Mouse (Mus musculus): ENCODE data around the gene Gm3512. TPM values are rescaled to one million over a fixed set of nuclear protein-coding genes. Genes with fewer than 3 reads are reported as not detected.
"Not testable (repeated sequence)": the region's sequence is repeated elsewhere in the genome, so short reads cannot be mapped to it uniquely, and the experiment has no call there.

Gene Gm3512
- not detected in 2 replicates for total RNA-seq (2015; ENCODE audit: low replicate concordance)
- total RNA-seq (2017; ENCODE audit: low replicate concordance) = not detected in 2 replicates

DNA sequence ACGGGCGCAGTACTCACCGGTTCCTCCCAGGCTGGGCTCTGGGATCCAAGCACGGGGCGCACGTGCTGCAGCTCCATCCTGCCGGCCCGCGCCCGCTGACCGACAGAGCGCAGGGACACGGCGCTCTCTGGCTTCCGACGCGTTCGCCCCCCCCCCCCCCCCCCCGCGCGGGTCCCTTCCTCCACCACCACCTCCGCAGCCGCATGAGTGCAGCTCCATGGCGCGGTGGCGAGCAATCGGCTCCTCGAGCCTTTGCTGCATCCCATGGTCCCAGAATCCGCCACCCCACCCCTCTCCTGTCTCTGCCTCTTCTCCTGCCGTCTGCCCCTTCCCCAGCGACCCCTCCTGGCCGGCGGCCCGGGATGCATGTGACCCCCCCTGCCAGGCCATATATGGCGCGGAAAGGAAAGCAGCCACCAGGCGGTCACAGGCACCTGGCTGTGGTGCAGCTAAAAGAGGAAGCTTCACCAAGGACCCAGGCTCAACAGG lies at the start of gene Gm3512:
TSS of gene Gm3512 (minus strand) at position 51 of the 489 bp plus-strand sequence.
- ATAC-seq (replicated peaks; ENCODE audit: low FRiP score, poor library complexity, severe bottlenecking) = not testable (repeated sequence)

DNA sequence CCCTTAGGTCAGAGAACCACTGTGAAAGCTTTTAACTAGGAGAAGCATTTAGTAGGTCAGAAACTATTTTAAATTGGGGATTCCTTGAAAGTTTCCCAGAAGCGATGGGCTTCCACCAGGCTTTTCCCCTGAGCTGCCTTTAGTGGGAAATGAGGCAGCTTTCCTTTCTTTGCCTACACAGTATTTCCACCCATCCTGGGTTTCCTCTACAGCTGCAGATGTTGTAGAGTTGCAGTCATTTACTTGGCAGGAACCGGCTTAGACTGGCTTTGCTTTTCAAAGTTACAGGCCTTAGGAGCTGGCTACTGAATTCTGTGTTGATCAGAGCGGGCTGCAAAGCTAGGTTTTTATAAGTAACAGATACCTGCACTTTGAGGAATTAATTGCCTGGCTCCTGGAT lies 25.7 kb upstream of the Gm3512 start:
- ATAC-seq (replicated peaks; ENCODE audit: low FRiP score, poor library complexity, severe bottlenecking) = not testable (repeated sequence)

DNA sequence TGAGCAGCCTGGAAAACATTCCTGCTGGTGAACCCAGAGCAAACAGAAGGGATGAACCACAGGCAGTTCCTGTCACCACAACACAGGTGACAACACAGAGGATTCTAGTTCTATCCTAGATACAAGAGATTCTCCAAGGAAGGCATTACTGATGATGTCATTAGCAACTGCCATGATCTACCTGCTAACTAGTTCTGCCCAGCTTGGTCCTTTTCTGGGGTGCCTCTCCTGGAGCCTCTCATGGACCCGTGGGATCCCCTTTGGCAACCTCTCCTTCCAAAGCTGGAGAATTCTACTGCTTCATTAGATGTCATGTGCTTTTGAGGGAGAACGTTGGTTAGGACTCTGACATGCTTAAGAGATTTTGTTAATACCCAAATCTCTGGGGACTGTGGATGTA lies 20.1 kb upstream of the Gm3512 start, which contains the start of gene Gm16434:
TSS of gene Gm16434 (minus strand) at position 101 of the 400 bp plus-strand sequence.
- not testable (repeated sequence) for ATAC-seq (replicated peaks; ENCODE audit: low FRiP score, poor library complexity, severe bottlenecking)

DNA sequence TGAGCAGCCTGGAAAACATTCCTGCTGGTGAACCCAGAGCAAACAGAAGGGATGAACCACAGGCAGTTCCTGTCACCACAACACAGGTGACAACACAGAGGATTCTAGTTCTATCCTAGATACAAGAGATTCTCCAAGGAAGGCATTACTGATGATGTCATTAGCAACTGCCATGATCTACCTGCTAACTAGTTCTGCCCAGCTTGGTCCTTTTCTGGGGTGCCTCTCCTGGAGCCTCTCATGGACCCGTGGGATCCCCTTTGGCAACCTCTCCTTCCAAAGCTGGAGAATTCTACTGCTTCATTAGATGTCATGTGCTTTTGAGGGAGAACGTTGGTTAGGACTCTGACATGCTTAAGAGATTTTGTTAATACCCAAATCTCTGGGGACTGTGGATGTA lies 49.0 kb downstream of the Gm3512 start, which contains the start of gene Gm6676:
TSS of gene Gm6676 (minus strand) at position 101 of the 400 bp plus-strand sequence.
- not testable (repeated sequence) for ATAC-seq (replicated peaks; ENCODE audit: low FRiP score, poor library complexity, severe bottlenecking)

DNA sequence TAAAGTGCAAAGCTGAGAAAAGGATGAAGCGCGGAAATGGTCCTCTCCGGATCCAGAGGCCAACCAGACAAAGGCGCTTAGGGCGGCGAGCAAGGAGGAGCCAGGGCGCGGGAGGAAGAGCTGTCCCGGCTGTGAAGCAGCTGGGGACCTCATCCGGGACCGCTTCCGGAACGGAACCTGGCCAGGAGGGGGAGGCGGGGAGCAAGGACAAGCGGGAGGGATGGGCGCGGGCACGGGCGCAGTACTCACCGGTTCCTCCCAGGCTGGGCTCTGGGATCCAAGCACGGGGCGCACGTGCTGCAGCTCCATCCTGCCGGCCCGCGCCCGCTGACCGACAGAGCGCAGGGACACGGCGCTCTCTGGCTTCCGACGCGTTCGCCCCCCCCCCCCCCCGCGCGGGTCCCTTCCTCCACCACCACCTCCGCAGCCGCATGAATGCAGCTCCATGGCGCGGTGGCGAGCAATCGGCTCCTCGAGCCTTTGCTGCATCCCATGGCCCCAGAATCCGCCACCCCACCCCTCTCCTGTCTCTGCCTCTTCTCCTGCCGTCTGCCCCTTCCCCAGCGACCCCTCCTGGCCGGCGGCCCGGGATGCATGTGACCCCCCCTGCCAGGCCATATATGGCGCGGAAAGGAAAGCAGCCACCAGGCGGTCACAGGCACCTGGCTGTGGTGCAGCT lies 69.1 kb downstream of the Gm3512 start:
- ATAC-seq (replicated peaks; ENCODE audit: low FRiP score, poor library complexity, severe bottlenecking) = not testable (repeated sequence)

Other genes with a start within 250 kb of the Gm3512 start
- not detected in 2 replicates for gene Gm6356, start 200.7 kb downstream of the Gm3512 start, total RNA-seq (2015; ENCODE audit: low replicate concordance)
- not detected in 2 replicates for gene Gm6356, start 200.7 kb downstream of the Gm3512 start, total RNA-seq (2017; ENCODE audit: low replicate concordance)
- not detected in 2 replicates for gene Gm10406, start 147.1 kb downstream of the Gm3512 start, total RNA-seq (2015; ENCODE audit: low replicate concordance)
- gene Gm10406, start 147.1 kb downstream of the Gm3512 start, total RNA-seq (2017; ENCODE audit: low replicate concordance) = not detected in 2 replicates
- not detected in 2 replicates for gene Gm3685, start 129.6 kb downstream of the Gm3512 start, total RNA-seq (2015; ENCODE audit: low replicate concordance)
- not detected in 2 replicates for gene Gm3685, start 129.6 kb downstream of the Gm3512 start, total RNA-seq (2017; ENCODE audit: low replicate concordance)
- not detected in 2 replicates for gene Gm3696, start 73.9 kb downstream of the Gm3512 start, total RNA-seq (2015; ENCODE audit: low replicate concordance)
- not detected in 2 replicates for gene Gm3696, start 73.9 kb downstream of the Gm3512 start, total RNA-seq (2017; ENCODE audit: low replicate concordance)
- gene Gm6676, start 49.1 kb downstream of the Gm3512 start, total RNA-seq (2015; ENCODE audit: low replicate concordance) = not detected in 2 replicates
- not detected in 2 replicates for gene Gm6676, start 49.1 kb downstream of the Gm3512 start, total RNA-seq (2017; ENCODE audit: low replicate concordance)
- gene Gm16434, start 20.0 kb upstream of the Gm3512 start, total RNA-seq (2015; ENCODE audit: low replicate concordance) = not detected in 2 replicates
- not detected in 2 replicates for gene Gm16434, start 20.0 kb upstream of the Gm3512 start, total RNA-seq (2017; ENCODE audit: low replicate concordance)
- gene Gm3727, start 90.2 kb upstream of the Gm3512 start, total RNA-seq (2015; ENCODE audit: low replicate concordance) = not detected in 2 replicates
- not detected in 2 replicates for gene Gm3727, start 90.2 kb upstream of the Gm3512 start, total RNA-seq (2017; ENCODE audit: low replicate concordance)
- not detected in 2 replicates for gene Gm3739, start 140.5 kb upstream of the Gm3512 start, total RNA-seq (2015; ENCODE audit: low replicate concordance)
- not detected in 2 replicates for gene Gm3739, start 140.5 kb upstream of the Gm3512 start, total RNA-seq (2017; ENCODE audit: low replicate concordance)
- not detected in 2 replicates for gene Gm5797, start 157.9 kb upstream of the Gm3512 start, total RNA-seq (2015; ENCODE audit: low replicate concordance)
- gene Gm5797, start 157.9 kb upstream of the Gm3512 start, total RNA-seq (2017; ENCODE audit: low replicate concordance) = not detected in 2 replicates
- not detected in 2 replicates for gene Gm8374, start 190.6 kb upstream of the Gm3512 start, total RNA-seq (2015; ENCODE audit: low replicate concordance)
- not detected in 2 replicates for gene Gm8374, start 190.6 kb upstream of the Gm3512 start, total RNA-seq (2017; ENCODE audit: low replicate concordance)

All from erythroblast, adult 5-6 weeks (primary cell).